Mouse (Mus musculus): ENCODE results near the gene Bcas3. TPM values are rescaled to one million over a fixed set of nuclear protein-coding genes. Genes with fewer than 3 reads are reported as not detected.

Gene Bcas3
- polyA plus RNA-seq, 1 experiment, result 35.1 TPM

DNA sequence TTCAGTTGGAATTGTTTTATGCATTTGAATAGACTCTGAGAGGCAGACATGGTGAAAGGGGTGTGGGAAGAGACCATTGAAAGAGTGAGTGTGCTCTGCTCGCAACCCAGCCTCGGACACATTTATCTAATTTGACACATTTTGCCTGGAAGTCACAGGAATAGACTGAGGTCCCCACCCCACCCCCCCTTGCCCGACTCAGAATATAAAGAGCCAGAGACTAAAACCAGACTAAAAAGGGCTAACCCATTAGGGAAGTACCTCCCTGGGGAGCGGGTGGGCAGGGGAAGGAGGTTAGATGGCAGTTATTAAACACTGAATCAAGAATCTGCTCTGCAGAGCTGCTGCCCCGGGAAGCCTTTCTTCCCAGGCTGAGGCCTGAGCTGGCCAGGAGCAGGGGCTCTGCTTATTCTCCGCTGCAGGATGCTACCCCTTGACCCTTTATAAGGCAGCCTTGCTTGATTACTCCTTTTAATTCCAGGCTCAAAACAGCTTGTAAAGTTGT, 367.4 kb downstream of the Bcas3 start:
- Histone ChIP-seq H3K4me1 (ENCODE audit: control insufficient read depth, insufficient read depth, low read length) (peaks cover 4% of the 10 kb centered on the region), H3K27ac (ENCODE audit: insufficient read depth, low read depth, low read length) (no peak overlapping the region), H3K4me3 (ENCODE audit: insufficient read depth, low read length) (no peak overlapping the region)
- no peak for TF ChIP-seq POLR2A (IDR thresholded peaks at IDR 0.05; ENCODE audit: borderline replicate concordance, low read depth, low read length)
- TF ChIP-seq CTCF (IDR thresholded peaks at IDR 0.05; ENCODE audit: low read depth, low read length), result no peak

DNA sequence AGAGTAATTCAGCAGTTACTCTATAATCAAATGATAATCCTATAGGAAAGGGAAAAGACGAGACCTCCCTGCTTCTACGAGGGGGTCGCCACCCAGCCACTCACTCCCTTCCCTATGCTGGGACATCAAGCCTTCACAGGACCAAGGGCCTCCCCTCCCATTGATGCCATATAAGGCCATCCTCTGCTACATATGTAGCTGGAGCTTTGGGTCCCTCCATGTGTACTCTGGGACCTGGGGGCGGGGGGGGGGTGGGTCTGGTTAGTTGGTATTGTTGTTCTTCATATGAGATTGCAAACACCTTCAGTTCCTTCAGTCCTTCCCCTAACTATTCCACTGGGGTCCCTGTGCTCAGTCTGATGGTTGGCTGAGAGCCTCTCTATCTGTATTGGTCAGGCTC, 369.0 kb downstream of the Bcas3 start:
- Histone ChIP-seq H3K4me3 (ENCODE audit: insufficient read depth, low read length) (no peak overlapping the region), H3K4me1 (ENCODE audit: control insufficient read depth, insufficient read depth, low read length) (no peaks in the 10 kb centered on the region), H3K27ac (ENCODE audit: insufficient read depth, low read depth, low read length) (no peak overlapping the region)
- TF ChIP-seq CTCF (IDR thresholded peaks at IDR 0.05; ENCODE audit: low read depth, low read length) (no peak), POLR2A (IDR thresholded peaks at IDR 0.05; ENCODE audit: borderline replicate concordance, low read depth, low read length) (no peak)

DNA sequence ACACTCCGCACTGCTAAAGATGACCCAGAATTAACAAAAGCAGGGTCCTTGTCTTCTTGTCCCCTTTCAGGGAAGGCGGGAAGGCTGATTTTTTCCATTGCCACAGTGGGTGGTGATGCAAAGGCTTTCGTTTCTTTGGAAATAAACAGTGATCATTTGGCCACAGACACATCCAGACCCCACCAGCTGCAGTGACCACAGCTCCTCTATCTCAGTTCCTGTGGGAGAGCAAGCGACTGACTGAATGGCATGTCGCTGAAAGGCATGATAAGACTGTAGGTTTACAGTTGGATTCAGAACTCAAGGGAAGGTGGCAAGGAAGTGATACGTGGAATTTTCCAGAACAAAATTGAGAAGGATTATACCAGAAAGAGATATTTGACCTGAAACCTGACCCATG, 371.2 kb downstream of the Bcas3 start:
- no peak overlapping the region for H3K4me3 ChIP-seq (ENCODE audit: insufficient read depth, low read length)
- TF ChIP-seq CTCF (IDR thresholded peaks at IDR 0.05; ENCODE audit: low read depth, low read length) (no peak), POLR2A (IDR thresholded peaks at IDR 0.05; ENCODE audit: borderline replicate concordance, low read depth, low read length) (no peak)
- no peak overlapping the region for H3K27ac ChIP-seq (ENCODE audit: insufficient read depth, low read depth, low read length)
- H3K4me1 ChIP-seq (ENCODE audit: control insufficient read depth, insufficient read depth, low read length), result no peaks in the 10 kb centered on the region

DNA sequence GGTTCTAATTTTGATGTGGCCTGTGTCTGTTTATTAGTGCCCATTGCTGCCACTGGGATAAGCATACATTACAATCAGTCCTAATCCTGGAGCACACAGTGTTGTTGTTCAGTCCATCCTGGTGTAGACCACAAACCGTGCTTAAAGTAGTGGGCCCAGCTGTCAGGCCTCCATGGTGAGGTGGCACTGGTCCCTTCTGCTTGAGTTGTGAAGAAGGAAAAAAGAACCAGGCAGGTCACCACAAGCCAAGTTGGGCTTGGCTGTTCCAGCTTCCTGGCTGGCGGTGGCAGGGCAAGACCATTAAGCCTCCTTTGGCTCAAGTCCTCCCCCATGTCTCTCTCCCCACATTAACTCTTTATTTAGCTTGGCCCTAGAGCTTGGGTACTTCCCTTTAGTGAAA, 376.8 kb downstream of the Bcas3 start:
- TF ChIP-seq CTCF (IDR thresholded peaks at IDR 0.05; ENCODE audit: low read depth, low read length), result no peak
- TF ChIP-seq POLR2A (IDR thresholded peaks at IDR 0.05; ENCODE audit: borderline replicate concordance, low read depth, low read length), result no peak
- Histone ChIP-seq H3K4me3 (ENCODE audit: insufficient read depth, low read length) (no peak overlapping the region), H3K4me1 (ENCODE audit: control insufficient read depth, insufficient read depth, low read length) (peaks cover 4% of the 10 kb centered on the region; the same call in 1 of the 2 replicates), H3K27ac (ENCODE audit: insufficient read depth, low read depth, low read length) (no peak overlapping the region)

DNA sequence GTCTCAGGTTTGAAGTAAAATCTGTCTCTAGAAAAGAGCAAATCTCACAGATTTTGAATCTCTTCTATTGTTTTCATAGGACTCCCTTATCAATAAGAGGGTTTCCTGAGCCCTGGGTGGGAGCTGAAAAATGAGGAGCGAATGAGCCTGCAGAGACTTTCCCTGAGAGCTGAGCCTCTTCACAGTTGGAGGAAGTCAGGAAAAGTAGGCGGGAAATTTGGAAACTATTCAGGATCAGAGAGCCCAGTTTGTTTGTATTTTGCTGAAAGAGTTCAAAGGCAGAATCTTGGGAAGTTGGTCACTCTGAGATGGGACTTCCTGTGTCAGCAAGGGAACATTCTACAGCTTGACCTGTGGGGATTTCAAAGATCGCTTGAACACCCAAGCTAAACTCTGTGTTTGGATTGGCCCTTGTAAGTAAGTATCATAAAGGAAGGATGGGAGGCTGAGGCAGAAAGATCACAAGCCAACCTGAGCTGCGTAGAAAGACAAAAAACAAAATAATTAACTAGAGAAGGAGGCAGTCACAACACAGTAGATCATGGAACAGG, 379.6 kb downstream of the Bcas3 start:
- no peak overlapping the region for H3K4me3 ChIP-seq (ENCODE audit: insufficient read depth, low read length)
- H3K27ac ChIP-seq (ENCODE audit: insufficient read depth, low read depth, low read length), result no peak overlapping the region
- peaks cover 4% of the 10 kb centered on the region; the same call in 1 of the 2 replicates for H3K4me1 ChIP-seq (ENCODE audit: control insufficient read depth, insufficient read depth, low read length)
- no peak for TF ChIP-seq CTCF (IDR thresholded peaks at IDR 0.05; ENCODE audit: low read depth, low read length)
- no peak for TF ChIP-seq POLR2A (IDR thresholded peaks at IDR 0.05; ENCODE audit: borderline replicate concordance, low read depth, low read length)

DNA sequence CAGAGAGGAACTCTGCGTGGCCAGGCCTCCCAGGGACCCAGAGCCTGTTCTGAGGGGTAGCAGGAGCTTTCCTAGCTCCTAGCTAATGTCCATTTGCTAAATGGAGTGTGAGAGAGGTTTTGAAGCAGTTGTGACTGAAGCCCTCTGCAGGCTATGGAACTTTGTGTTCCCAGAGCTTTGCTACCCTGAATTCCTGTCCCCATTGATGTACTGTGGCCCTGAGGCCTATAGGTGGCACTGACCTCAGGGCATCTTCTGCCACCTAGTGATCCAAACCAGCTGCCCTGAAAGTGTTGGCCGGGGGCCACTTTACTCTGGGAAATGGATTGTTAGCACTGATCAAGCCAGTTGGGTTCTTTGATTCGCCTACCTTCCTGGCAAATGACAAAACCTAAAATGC, 380.6 kb downstream of the Bcas3 start:
- no peak for TF ChIP-seq POLR2A (IDR thresholded peaks at IDR 0.05; ENCODE audit: borderline replicate concordance, low read depth, low read length)
- TF ChIP-seq CTCF (IDR thresholded peaks at IDR 0.05; ENCODE audit: low read depth, low read length), result peak; percentile 44
- H3K4me3 ChIP-seq (ENCODE audit: insufficient read depth, low read length), result no peak overlapping the region
- no peak overlapping the region for H3K27ac ChIP-seq (ENCODE audit: insufficient read depth, low read depth, low read length)
- peaks cover 4% of the 10 kb centered on the region; the same call in 1 of the 2 replicates for H3K4me1 ChIP-seq (ENCODE audit: control insufficient read depth, insufficient read depth, low read length)

DNA sequence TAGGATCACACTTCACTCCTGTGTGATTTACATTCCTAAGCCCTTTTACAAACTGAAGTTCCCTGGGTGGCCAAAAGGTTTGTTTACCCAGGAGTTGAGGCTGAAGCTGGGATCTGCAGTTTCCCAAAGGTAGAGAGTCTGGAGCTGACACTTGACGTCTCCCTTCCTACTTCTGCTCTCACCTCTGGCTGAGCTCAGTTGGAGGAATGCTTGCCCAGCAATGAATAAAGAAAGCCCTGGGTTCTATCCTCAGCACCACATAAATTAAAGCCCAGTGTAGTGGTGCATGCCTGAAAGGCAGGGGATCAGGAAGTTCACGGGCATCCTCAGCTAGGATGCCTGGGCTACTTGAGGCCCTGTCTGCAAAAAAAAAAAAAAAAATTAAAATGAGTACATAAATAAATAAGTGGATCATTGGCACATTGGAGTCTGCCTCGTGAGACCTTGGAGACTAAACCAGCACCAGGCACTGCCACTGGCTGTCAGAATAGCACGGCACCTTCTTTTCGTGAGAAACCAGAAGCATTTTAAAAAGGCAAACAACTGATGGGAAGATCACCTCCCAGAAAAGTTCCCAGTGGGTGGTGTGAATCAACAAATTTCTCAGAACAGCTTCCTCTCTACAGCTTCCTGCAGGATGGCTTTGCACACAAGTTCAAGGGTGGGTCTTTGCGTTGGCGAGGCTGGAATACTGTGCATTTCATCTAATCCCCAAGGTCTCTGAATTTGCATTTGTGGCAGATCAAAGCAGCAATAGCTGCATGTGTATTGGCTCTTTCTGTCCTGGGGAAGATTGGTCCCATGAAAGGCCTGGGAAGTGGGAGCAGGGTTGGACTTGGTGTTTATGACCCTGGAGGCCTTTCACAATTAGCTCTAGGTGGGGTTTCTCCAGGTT, 381.6 kb downstream of the Bcas3 start:
- Histone ChIP-seq H3K27ac (ENCODE audit: insufficient read depth, low read depth, low read length) (no peak overlapping the region), H3K4me3 (ENCODE audit: insufficient read depth, low read length) (no peak overlapping the region), H3K4me1 (ENCODE audit: control insufficient read depth, insufficient read depth, low read length) (peaks cover 4% of the 10 kb centered on the region; the same call in 1 of the 2 replicates)
- TF ChIP-seq CTCF (IDR thresholded peaks at IDR 0.05; ENCODE audit: low read depth, low read length) (no peak), POLR2A (IDR thresholded peaks at IDR 0.05; ENCODE audit: borderline replicate concordance, low read depth, low read length) (no peak)

DNA sequence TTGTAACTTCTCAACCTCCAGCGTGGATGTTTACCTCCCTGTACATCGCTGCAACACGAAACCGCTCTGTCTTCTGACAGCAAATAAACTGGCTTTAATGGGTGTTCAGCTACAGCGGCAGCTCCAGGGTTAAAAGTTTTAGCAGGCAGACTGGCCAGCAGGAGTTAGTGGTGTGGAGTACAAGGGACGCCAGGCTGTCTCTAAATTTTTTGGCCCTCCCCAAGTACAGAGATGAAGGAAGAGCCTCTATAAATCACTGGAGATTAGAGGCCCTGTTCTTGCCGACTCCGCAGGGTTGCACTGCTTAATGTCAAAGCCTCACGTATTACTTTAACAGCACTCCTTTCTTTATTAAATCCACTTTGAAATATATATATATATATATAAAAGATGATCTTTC, 384.3 kb downstream of the Bcas3 start:
- no peak overlapping the region for H3K27ac ChIP-seq (ENCODE audit: insufficient read depth, low read depth, low read length)
- TF ChIP-seq CTCF (IDR thresholded peaks at IDR 0.05; ENCODE audit: low read depth, low read length) (no peak), POLR2A (IDR thresholded peaks at IDR 0.05; ENCODE audit: borderline replicate concordance, low read depth, low read length) (no peak)
- no peak overlapping the region for H3K4me3 ChIP-seq (ENCODE audit: insufficient read depth, low read length)

DNA sequence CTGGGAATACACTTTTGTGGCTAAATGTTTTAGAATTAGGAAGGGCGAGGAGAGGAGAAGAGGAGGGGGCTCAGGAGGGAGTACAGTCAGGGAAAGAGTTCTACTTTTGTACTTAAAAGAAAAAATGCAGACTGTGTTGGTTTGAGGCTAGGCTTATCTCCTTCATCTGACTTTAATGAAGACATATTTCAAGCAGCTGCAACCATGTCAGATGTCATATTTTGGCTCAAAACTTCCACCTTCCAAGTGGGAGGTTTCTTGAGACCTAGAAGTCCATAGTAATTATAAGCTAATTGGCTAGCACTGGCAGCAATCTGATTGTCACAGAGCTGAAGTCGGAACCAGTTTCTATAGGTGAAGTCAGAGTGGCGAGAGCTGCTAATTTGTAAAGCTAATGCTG, 384.9 kb downstream of the Bcas3 start:
- Histone ChIP-seq H3K4me1 (ENCODE audit: control insufficient read depth, insufficient read depth, low read length) (no peaks in the 10 kb centered on the region), H3K27ac (ENCODE audit: insufficient read depth, low read depth, low read length) (no peak overlapping the region), H3K4me3 (ENCODE audit: insufficient read depth, low read length) (no peak overlapping the region)
- TF ChIP-seq POLR2A (IDR thresholded peaks at IDR 0.05; ENCODE audit: borderline replicate concordance, low read depth, low read length) (no peak), CTCF (IDR thresholded peaks at IDR 0.05; ENCODE audit: low read depth, low read length) (no peak)

More for the DNA sequence above, 384.3 kb downstream of the Bcas3 start:
- H3K4me1 ChIP-seq (ENCODE audit: control insufficient read depth, insufficient read depth, low read length), result no peaks in the 10 kb centered on the region

DNA sequence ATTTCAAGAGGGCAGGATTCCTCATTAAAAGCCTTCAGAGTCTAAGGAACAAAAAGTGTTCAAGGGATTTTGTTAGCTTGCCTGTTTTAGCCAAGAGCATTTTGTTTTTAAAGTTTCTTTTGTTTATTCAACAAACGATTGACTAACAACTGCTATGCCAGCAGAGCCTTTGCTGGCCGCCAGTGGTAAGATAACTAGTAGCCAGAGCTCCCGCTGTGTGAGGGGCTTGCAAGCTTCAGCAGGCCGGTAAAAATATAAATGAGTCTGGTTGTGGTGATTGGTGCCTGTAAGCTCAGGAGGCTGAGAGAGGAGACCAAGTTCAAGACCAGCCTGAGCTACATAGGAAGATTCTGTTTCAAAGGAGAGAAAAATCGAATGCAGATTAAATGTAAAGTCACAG, 385.6 kb downstream of the Bcas3 start:
- no peak overlapping the region for H3K27ac ChIP-seq (ENCODE audit: insufficient read depth, low read depth, low read length)
- no peak for TF ChIP-seq POLR2A (IDR thresholded peaks at IDR 0.05; ENCODE audit: borderline replicate concordance, low read depth, low read length)
- TF ChIP-seq CTCF (IDR thresholded peaks at IDR 0.05; ENCODE audit: low read depth, low read length), result no peak
- no peaks in the 10 kb centered on the region for H3K4me1 ChIP-seq (ENCODE audit: control insufficient read depth, insufficient read depth, low read length)
- no peak overlapping the region for H3K4me3 ChIP-seq (ENCODE audit: insufficient read depth, low read length)
